Mouse (Mus musculus): ENCODE data around the gene Tecta. TPM values are rescaled to one million over a fixed set of nuclear protein-coding genes. Genes with fewer than 3 reads are reported as not detected.

The Tecta gene
- polyA plus RNA-seq, 1 experiment from 2014 or later: 0.30 TPM

DNA sequence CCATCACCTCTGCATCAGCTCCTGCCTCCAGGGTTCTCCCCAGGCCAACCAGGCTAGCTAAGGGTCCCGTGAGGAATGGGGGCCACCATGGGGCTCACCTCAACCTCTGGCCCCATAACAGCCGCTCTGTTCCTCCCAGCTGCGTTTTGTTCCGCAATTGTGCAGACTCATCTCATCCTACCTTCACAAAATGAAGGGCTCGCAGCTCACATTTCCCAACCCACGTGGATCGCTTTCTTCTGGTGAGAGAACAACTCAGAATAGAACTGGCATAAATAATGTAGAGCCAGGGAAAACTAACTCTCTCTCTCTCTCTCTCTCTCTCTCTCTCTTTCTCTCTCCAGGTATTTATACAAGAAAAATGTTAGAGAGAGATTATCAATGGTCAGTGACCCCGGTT lies 76.5 kb downstream of the Tecta start:
- 83% methylated on average over 8 of the region's 8 CpGs for WGBS
- Histone ChIP-seq H3K36me3 (ENCODE audit: control insufficient read depth, insufficient read depth, low read length) (no peaks in the 10 kb centered on the region), H3K9ac (ENCODE audit: low read length) (no peak overlapping the region), H3K27ac (ENCODE audit: low read depth) (no peak overlapping the region), H3K9me3 (ENCODE audit: control insufficient read depth, low read length) (no peaks in the 10 kb centered on the region), H3K4me2 (ENCODE audit: low read length) (no peak overlapping the region), H3K4me3 (ENCODE audit: low read depth, low read length) (no peak overlapping the region), H3K27me3 (replicated peaks; ENCODE audit: control insufficient read depth, insufficient read depth, low read length) (peaks cover 5% of the 10 kb centered on the region; the same call in 1 of the 2 replicates), H3K4me1 (replicated peaks; ENCODE audit: control insufficient read depth, insufficient read depth, low read length) (no peaks in the 10 kb centered on the region)
- DNase-seq (ENCODE audit: low spot score) (no peak), ATAC-seq (replicated peaks; ENCODE audit: low FRiP score, low TSS enrichment, low read depth) (no peak)

DNA sequence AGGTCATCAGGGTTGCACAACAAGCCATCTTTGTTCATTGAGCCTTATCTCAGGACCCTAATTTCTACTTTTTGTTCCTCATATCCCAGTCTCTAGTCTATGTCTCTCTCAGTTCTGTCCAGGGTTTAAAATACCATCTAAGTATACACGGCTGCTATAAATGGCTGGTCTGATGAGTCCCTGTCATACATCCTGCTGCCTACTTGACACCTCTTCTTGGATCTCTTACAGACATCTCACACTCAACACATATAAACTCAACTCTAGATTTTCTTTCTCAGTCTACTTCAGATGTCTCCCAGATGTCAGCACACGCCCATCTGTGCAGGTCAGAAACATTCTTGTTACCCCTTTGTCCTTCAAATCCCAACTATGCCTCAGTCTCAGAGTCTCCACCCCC lies 78.3 kb downstream of the Tecta start:
- H3K4me2 ChIP-seq (ENCODE audit: low read length): no peak overlapping the region
- DNase-seq (ENCODE audit: low spot score) (no peak), ATAC-seq (replicated peaks; ENCODE audit: low FRiP score, low TSS enrichment, low read depth) (no peak)
- no peaks in the 10 kb centered on the region for H3K9me3 ChIP-seq (ENCODE audit: control insufficient read depth, low read length)
- H3K27ac ChIP-seq (ENCODE audit: low read depth): no peak overlapping the region
- H3K9ac ChIP-seq (ENCODE audit: low read length): no peak overlapping the region
- H3K4me3 ChIP-seq (ENCODE audit: low read depth, low read length): no peak overlapping the region
- H3K4me1 ChIP-seq (replicated peaks; ENCODE audit: control insufficient read depth, insufficient read depth, low read length): no peaks in the 10 kb centered on the region
- H3K27me3 ChIP-seq (replicated peaks; ENCODE audit: control insufficient read depth, insufficient read depth, low read length): peaks cover 5% of the 10 kb centered on the region; the same call in 1 of the 2 replicates
- WGBS: 90% methylated on average over 2 of the region's 2 CpGs
- H3K36me3 ChIP-seq (ENCODE audit: control insufficient read depth, insufficient read depth, low read length): no peaks in the 10 kb centered on the region

DNA sequence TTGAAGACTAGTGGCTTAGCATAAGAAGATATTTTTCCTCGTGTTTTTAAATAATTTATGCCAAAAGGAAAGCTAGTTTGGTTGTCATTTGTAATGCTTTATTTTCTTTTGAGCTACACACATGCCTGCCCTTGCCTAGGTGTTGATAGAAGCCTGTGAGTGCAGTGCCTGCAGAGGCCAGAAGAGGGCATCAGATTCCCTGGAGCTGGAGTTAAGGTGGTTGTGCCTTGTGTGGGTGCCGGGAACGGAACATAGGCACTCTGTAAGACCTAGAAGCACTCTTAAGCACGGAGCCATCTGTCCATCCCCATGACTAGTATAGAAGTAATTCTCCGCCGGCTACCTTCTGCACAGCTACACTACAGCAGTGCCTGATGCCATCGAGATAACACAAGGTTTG lies 79.1 kb downstream of the Tecta start:
- Histone ChIP-seq H3K4me1 (replicated peaks; ENCODE audit: control insufficient read depth, insufficient read depth, low read length) (no peaks in the 10 kb centered on the region), H3K36me3 (ENCODE audit: control insufficient read depth, insufficient read depth, low read length) (no peaks in the 10 kb centered on the region), H3K27ac (ENCODE audit: low read depth) (no peak overlapping the region), H3K27me3 (replicated peaks; ENCODE audit: control insufficient read depth, insufficient read depth, low read length) (peaks cover 5% of the 10 kb centered on the region; the same call in 1 of the 2 replicates), H3K9ac (ENCODE audit: low read length) (no peak overlapping the region), H3K9me3 (ENCODE audit: control insufficient read depth, low read length) (no peaks in the 10 kb centered on the region), H3K4me3 (ENCODE audit: low read depth, low read length) (no peak overlapping the region), H3K4me2 (ENCODE audit: low read length) (no peak overlapping the region)
- ATAC-seq (replicated peaks; ENCODE audit: low FRiP score, low TSS enrichment, low read depth) (no peak), DNase-seq (ENCODE audit: low spot score) (no peak)
- WGBS: 91% methylated on average over 7 of the region's 7 CpGs

DNA sequence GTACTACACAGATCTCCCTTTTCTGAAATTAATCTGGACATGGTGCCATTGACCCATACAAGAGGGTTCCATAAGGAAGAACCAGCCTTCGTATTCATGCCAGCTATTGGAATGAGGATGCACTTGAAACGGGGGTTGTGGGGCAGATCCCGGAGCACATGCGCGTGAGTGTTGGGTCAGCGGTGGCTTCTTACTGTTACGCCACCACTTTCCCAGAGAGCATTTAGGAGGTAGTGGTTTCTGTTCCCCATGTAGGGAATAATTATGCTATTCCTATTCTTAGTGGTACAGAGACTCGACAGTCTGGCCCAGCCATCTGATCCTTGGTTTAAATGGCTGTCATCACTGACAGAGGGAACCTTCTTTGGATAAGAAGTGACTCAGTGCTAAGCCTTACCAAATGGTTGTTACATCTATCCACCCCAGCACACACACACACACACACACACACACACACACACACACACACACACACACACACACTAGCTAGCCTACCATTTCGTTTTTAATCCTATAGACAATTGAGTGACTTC lies 81.2 kb downstream of the Tecta start:
- ATAC-seq (replicated peaks; ENCODE audit: low FRiP score, low TSS enrichment, low read depth) (no peak), DNase-seq (ENCODE audit: low spot score) (no peak)
- Histone ChIP-seq H3K4me2 (ENCODE audit: low read length) (no peak overlapping the region), H3K4me3 (ENCODE audit: low read depth, low read length) (no peak overlapping the region), H3K36me3 (ENCODE audit: control insufficient read depth, insufficient read depth, low read length) (no peaks in the 10 kb centered on the region), H3K27ac (ENCODE audit: low read depth) (no peak overlapping the region), H3K4me1 (replicated peaks; ENCODE audit: control insufficient read depth, insufficient read depth, low read length) (no peaks in the 10 kb centered on the region), H3K9me3 (ENCODE audit: control insufficient read depth, low read length) (no peaks in the 10 kb centered on the region), H3K27me3 (replicated peaks; ENCODE audit: control insufficient read depth, insufficient read depth, low read length) (no peaks in the 10 kb centered on the region), H3K9ac (ENCODE audit: low read length) (no peak overlapping the region)
- WGBS: 87% methylated on average over 9 of the region's 9 CpGs

DNA sequence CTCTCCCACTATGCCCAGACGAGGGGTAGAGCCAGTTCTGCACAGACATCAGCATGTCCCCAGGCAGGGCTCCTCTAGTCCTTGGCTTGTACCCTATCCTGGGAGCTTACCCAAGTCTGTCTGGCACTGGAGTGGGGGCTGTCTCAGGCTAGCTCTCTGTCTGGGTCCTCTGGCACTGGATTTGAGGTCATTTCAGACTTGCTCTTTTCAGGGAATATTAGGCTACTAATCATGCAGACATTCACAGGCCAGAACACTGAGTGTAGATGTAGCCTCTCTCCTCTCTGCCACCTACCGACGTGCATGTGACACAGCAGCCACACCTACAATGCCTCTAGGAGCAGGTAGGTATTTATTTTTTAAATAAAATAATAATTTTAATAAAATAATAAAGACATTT lies 82.4 kb downstream of the Tecta start:
- DNase-seq (ENCODE audit: low spot score) (no peak), ATAC-seq (replicated peaks; ENCODE audit: low FRiP score, low TSS enrichment, low read depth) (no peak)
- no peak overlapping the region for H3K27ac ChIP-seq (ENCODE audit: low read depth)
- no peaks in the 10 kb centered on the region for H3K27me3 ChIP-seq (replicated peaks; ENCODE audit: control insufficient read depth, insufficient read depth, low read length)
- H3K4me2 ChIP-seq (ENCODE audit: low read length): no peak overlapping the region
- WGBS: 55% methylated on average over 3 of the region's 3 CpGs
- H3K9me3 ChIP-seq (ENCODE audit: control insufficient read depth, low read length): no peaks in the 10 kb centered on the region
- no peaks in the 10 kb centered on the region for H3K36me3 ChIP-seq (ENCODE audit: control insufficient read depth, insufficient read depth, low read length)
- H3K4me1 ChIP-seq (replicated peaks; ENCODE audit: control insufficient read depth, insufficient read depth, low read length): no peaks in the 10 kb centered on the region
- H3K9ac ChIP-seq (ENCODE audit: low read length): no peak overlapping the region
- no peak overlapping the region for H3K4me3 ChIP-seq (ENCODE audit: low read depth, low read length)

DNA sequence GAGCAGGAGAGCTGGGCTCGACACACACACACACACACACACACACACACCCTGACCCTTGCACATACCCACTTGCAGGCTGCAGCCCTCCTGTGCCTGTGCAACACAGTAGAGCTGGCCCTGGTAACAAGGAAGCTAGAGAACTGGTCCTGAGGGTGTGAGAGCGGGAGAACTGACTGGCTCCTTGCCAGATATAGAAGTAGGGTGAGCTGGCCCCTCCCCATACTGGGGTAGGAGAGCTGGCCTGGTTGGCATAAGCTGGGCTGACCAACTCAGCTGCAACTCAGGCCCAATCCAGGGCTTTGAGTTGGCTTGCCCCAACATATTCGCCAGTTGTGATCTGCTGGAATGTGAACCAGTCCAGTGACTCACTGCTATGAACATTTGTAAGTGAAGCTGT lies 83.9 kb downstream of the Tecta start:
- no peak overlapping the region for H3K9ac ChIP-seq (ENCODE audit: low read length)
- H3K4me1 ChIP-seq (replicated peaks; ENCODE audit: control insufficient read depth, insufficient read depth, low read length): no peaks in the 10 kb centered on the region
- H3K4me2 ChIP-seq (ENCODE audit: low read length): no peak overlapping the region
- no peaks in the 10 kb centered on the region for H3K36me3 ChIP-seq (ENCODE audit: control insufficient read depth, insufficient read depth, low read length)
- DNase-seq (ENCODE audit: low spot score) (no peak), ATAC-seq (replicated peaks; ENCODE audit: low FRiP score, low TSS enrichment, low read depth) (0 out of 2 replicates have a peak, but pooled peaks have one; percentile 27)
- H3K27me3 ChIP-seq (replicated peaks; ENCODE audit: control insufficient read depth, insufficient read depth, low read length): no peaks in the 10 kb centered on the region
- 64% methylated on average over 3 of the region's 3 CpGs for WGBS
- H3K27ac ChIP-seq (ENCODE audit: low read depth): no peak overlapping the region
- H3K4me3 ChIP-seq (ENCODE audit: low read depth, low read length): no peak overlapping the region
- no peaks in the 10 kb centered on the region for H3K9me3 ChIP-seq (ENCODE audit: control insufficient read depth, low read length)

DNA sequence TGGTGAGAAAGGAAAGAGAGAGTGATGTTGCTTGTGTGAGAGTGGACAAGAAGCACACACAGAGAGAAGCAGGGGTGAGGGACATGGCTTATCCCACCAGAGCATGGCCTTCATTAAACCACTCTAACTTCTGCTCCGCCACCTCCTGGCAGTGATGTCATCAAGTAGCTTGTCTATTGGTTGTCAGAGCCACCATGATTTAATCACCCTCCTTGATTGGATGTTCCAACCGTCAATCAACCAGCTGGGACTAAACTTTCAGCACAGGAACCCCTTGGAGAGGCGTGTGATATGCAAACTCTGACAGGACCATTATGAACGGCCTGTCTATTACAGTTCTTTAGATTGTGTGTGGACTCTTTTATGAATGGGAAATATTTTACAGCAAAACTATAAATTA lies 84.8 kb downstream of the Tecta start:
- Histone ChIP-seq H3K9ac (ENCODE audit: low read length) (no peak overlapping the region), H3K9me3 (ENCODE audit: control insufficient read depth, low read length) (no peaks in the 10 kb centered on the region), H3K4me3 (ENCODE audit: low read depth, low read length) (no peak overlapping the region), H3K4me2 (ENCODE audit: low read length) (no peak overlapping the region), H3K27ac (ENCODE audit: low read depth) (no peak overlapping the region), H3K4me1 (replicated peaks; ENCODE audit: control insufficient read depth, insufficient read depth, low read length) (no peaks in the 10 kb centered on the region), H3K36me3 (ENCODE audit: control insufficient read depth, insufficient read depth, low read length) (no peaks in the 10 kb centered on the region), H3K27me3 (replicated peaks; ENCODE audit: control insufficient read depth, insufficient read depth, low read length) (no peaks in the 10 kb centered on the region)
- DNase-seq (ENCODE audit: low spot score) (no peak), ATAC-seq (replicated peaks; ENCODE audit: low FRiP score, low TSS enrichment, low read depth) (no peak)
- WGBS: 56% methylated on average over 4 of the region's 4 CpGs

DNA sequence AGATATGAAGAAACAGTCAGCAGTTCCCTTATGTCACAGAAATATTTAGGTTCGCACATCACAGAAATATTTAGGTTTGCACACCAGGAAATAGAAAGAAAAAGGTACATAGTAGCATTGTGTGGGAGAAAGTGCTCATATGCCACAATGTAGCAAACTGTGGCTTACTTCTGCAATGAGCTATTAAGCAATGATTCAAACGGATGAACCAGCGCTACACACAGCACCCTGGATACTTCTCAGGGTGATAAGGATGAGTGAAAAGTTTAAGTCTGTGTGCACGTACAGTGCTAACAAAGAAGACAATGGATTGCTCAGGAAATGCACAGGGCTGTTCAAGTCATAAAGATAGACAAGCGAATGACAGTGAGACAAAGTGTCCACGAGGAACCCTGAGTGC lies 85.3 kb downstream of the Tecta start:
- Histone ChIP-seq H3K4me2 (ENCODE audit: low read length) (no peak overlapping the region), H3K9me3 (ENCODE audit: control insufficient read depth, low read length) (no peaks in the 10 kb centered on the region), H3K27ac (ENCODE audit: low read depth) (no peak overlapping the region), H3K4me3 (ENCODE audit: low read depth, low read length) (no peak overlapping the region), H3K9ac (ENCODE audit: low read length) (no peak overlapping the region), H3K36me3 (ENCODE audit: control insufficient read depth, insufficient read depth, low read length) (no peaks in the 10 kb centered on the region), H3K4me1 (replicated peaks; ENCODE audit: control insufficient read depth, insufficient read depth, low read length) (no peaks in the 10 kb centered on the region), H3K27me3 (replicated peaks; ENCODE audit: control insufficient read depth, insufficient read depth, low read length) (no peaks in the 10 kb centered on the region)
- no peak for ATAC-seq (replicated peaks; ENCODE audit: low FRiP score, low TSS enrichment, low read depth)
- no peak for DNase-seq (ENCODE audit: low spot score)
- 70% methylated on average over 6 of the region's 6 CpGs for WGBS

DNA sequence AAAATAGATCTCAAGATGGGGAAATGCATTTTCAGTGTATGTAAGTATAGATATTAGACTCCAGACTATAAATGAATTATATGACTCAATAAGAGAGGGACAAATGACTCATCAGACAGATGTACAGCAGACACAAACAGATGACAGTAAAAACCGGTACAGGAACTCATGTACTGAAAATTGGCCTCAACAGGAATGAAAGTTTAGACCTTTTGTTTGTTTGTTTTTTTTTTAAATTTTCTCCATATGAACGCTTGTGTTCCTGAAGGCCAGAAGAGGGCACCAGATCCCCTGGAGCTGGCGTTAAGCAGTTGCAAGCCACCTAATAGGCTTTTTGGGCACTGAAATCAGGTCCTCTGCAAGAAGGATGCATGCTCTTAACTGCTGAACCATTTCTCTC lies 85.9 kb downstream of the Tecta start:
- Histone ChIP-seq H3K4me2 (ENCODE audit: low read length) (no peak overlapping the region), H3K4me1 (replicated peaks; ENCODE audit: control insufficient read depth, insufficient read depth, low read length) (no peaks in the 10 kb centered on the region), H3K36me3 (ENCODE audit: control insufficient read depth, insufficient read depth, low read length) (no peaks in the 10 kb centered on the region), H3K9ac (ENCODE audit: low read length) (no peak overlapping the region), H3K9me3 (ENCODE audit: control insufficient read depth, low read length) (no peaks in the 10 kb centered on the region), H3K4me3 (ENCODE audit: low read depth, low read length) (no peak overlapping the region), H3K27ac (ENCODE audit: low read depth) (no peak overlapping the region), H3K27me3 (replicated peaks; ENCODE audit: control insufficient read depth, insufficient read depth, low read length) (no peaks in the 10 kb centered on the region)
- WGBS: 17% methylated on average over 3 of the region's 3 CpGs
- DNase-seq (ENCODE audit: low spot score) (no peak), ATAC-seq (replicated peaks; ENCODE audit: low FRiP score, low TSS enrichment, low read depth) (no peak)

All from intestine, embryonic 14.5 days (tissue).